Mouse (Mus musculus): ENCODE results near the gene Btnl6.
"Not testable (repeated sequence)": the region's sequence is repeated elsewhere in the genome, so short reads cannot be mapped to it uniquely, and the experiment has no call there.

The Btnl6 gene

DNA sequence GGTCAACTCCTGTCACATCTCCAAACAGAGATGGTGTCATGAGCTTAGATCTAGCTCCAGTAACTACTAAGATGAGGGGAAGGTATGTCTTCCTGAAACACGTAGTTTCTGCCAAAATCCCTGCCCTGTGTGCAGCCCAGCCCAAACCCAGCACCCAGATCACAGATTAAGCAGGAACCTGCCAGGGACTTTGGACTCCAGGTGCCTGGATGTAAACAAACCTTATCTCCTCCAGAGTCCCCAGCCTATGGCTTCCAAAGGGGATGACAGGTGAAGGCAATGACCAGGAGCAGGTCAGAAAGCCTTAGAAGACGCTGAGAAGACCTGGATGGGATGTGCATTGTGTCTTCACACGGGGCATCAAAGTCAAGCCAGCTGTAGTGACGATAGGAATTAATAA, 19.4 kb downstream of the Btnl6 start:
- DNase-seq (ENCODE audit: low read depth, low spot score), result not testable (repeated sequence)

DNA sequence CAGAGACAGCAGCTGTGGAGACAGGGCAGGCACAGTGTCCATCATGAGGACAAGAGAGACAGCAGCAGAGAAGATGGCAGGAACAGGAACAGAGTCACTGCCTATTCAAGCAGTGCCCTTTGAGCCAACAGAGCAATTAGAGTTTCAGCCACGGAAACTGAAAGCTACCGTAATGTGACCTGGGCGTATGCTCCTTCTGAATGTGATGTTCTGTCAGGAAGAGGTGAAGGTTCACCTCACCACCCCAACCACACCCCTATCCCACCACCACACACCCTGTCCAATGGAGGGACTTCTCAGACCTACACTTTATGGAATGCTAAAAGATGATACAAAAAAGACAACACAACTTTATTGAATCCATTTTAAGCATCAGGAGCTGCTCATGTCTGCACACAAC, 19.8 kb downstream of the Btnl6 start:
- DNase-seq (ENCODE audit: low read depth, low spot score), result not testable (repeated sequence)

DNA sequence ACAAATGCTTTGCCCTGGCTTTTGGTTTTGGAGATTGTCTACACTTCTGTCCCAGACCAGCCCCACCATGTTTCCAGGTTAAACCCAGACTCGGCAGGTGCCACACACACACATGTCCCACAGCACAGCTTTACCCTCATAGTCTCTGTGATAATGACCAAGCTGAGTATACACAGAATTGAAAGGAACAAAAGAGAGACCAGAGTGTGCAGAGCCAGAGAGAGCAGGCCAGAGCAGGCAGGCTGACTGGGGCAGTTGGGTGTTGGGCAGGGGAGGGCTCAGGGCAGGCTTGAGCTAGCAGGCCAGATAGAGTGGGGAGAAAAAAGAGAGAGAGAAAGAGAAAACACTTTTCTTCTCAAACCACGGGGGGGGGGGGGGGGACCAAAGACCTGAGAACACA, 20.6 kb downstream of the Btnl6 start:
- no peak for DNase-seq (ENCODE audit: low read depth, low spot score)

DNA sequence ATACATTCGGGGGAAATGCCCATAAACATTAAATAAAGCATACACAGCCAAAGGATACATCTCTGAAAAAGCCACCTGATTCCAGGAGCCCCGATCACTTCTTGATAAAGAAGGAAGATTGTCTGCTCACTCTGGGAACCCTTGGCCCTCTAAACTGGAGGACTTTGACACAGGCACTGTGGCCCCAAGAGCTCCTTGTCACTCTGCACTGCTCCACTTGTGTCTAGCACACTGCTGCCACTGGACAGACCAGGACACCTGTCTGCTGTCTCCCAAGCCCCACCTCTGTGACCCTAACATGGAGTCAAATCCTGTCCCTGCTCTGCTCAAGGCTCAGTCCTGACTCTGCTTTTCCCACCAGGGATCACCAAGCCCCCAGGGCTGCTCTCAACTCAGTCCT, 22.0 kb downstream of the Btnl6 start:
- DNase-seq (ENCODE audit: low read depth, low spot score), result not testable (repeated sequence)

DNA sequence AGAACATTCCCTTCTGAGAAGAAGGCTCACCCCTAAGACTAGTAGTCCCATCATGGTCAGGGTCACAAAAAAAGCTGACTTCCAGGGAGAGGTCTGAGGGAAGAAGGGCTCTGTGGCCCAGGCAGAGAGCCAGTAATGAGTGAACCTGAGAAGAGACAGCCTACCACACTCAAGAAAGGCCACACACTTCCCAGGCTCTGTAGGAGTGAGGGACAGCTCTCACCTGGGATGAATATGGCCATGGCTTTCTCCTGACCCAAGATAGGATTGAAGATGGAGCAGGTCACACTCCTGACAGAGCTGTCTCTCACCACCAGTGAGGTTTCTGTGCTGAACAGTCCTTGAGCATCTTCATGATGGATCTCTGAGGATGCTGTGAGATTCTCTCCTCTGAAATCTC, 24.4 kb downstream of the Btnl6 start:
- no peak for DNase-seq (ENCODE audit: low read depth, low spot score)

DNA sequence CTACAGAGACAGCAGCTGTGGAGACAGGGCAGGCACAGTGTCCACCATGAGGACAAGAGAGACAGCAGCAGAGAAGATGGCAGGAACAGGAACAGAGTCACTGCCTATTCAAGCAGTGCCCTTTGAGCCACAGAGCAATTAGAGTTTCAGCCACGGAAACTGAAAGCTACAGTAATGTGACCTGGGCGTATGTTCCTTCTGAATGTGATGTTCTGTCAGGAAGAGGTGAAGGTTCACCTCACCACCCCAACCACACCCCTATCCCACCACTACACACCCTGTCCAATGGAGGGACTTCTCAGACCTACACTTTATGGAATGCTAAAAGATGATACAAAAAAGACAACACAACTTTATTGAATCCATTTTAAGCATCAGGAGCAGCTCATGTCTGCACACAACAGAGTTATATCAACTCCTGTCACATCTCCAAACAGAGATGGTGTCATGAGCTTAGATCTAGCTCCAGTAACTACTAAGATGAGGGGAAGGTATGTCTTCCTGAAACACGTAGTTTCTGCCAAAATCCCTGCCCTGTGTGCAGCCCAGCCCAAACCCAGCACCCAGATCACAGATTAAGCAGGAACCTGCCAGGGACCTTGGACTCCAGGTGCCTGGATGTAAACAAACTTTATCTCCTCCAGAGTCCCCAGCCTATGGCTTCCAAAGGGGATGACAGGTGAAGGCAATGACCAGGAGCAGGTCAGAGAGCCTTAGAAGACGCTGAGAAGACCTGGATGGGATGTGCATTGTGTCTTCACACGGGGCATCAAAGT, 39.7 kb downstream of the Btnl6 start, which contains the start of gene Btnl4:
TSS of gene Btnl4 (minus strand) at position 81 of the 776 bp plus-strand sequence.
- not testable (repeated sequence) for DNase-seq (ENCODE audit: low read depth, low spot score)

DNA sequence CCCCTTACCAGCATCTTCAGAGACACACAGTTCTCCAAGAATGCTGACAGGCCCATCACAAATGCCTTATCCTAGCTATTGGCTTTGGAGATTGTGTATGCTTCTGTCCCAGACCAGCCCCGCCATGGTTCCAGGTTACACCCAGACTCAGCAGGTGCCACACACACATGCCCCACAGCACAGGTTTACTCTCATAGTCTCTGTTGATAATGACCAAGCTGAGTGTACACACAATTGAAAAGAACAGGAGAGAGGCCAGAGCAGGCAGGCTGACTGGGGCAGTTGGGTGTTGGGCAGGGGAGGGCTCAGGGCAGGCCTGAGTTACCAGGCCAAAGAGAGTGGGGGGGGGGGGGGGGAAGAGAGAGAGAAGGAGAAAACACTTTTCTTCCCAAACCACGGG, 40.7 kb downstream of the Btnl6 start:
- no peak for DNase-seq (ENCODE audit: low read depth, low spot score)

DNA sequence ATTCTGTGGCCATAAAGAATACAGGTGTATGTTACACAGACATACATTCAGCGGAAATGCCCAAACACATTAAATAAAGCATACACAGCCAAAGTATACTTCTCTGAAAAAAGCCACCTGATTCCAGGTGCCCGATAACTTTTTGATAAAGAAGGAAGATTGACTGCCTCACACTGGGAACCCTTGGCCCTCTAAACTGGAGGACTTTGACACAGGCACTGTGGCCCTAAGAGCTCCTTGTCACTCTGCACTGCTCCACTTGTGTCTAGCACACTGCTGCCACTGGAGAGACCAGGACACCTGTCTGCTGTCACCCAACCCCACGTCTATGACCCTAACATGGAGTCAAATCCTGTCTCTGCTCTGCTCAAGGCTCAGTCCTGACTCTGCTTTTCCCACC, 42.1 kb downstream of the Btnl6 start:
- no peak for DNase-seq (ENCODE audit: low read depth, low spot score)

DNA sequence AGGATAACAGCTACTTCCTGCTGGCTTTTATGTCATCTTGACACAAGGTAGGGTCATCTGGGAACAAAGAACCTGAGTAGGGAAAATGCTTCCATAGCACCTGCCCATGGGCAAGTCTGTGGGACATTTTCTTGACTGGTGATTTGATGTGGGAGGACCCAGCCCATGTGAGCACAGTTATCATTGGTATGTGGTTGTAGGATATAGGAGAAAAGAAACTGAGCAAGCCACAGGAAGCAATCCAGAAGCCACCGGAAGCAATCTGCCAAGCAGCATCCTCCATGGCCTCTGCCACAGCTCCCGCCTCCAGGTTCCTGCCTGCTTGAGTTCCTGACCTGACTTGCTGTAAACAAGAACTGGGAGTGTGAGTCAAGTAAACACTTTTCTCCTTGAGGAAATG, 46.7 kb downstream of the Btnl6 start:
- DNase-seq (ENCODE audit: low read depth, low spot score), result no peak

DNA sequence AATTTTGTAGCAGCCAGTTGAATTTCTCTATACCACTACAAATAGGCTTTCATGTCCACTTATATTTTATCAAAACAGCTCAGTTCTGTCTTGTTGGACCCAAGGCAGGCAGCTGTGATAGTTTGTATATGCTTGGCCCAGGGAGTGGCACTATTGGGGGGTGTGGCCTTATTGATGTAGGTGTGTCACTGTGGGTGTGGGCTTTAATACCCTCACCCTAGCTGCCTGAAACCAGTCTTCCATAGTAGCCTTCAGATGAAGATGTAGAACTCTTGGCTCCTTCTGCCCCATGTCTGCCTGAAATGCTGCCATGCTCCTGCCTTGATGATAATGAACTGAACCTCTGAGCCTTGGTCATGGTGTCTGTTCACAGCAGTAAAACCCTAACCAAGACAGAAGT, 51.2 kb downstream of the Btnl6 start:
- not testable (repeated sequence) for DNase-seq (ENCODE audit: low read depth, low spot score)

DNA sequence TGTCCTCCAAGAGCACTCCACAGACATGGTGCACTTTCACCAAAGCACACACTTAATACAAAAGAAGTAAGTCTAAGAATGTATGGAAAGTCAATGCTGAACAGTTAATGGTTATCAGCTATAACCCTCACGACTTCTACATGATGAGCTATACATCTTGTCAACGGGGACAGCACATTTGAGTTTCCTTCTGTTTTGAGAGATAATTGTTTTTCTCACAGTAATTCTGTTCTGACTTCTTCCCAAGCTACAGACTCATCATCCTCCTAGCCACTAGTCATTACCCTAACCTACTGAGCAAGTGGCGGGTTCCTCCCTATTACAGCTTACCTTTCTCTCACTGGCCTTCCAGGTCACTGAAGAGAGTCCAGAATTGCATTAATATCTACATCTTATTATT, 57.9 kb downstream of the Btnl6 start:
- no peak for DNase-seq (ENCODE audit: low read depth, low spot score)
